Mouse (Mus musculus) gastrocnemius, postnatal 36 days (tissue): ENCODE data around the gene Rhox2h. TPM values are rescaled to one million over a fixed set of nuclear protein-coding genes. Genes with fewer than 3 reads are reported as not detected.
"Not testable (repeated sequence)": the region's sequence is repeated elsewhere in the genome, so short reads cannot be mapped to it uniquely, and the experiment has no call there.

Experiments
- DNase-seq, 2 experiments: peaks; one replicate each; pipeline ENCODE4 v3.0.0; 2022
- intact Hi-C: fragments of 180-260 bp; cut with DNase I; formaldehyde crosslinking; loops from one replicate; pipeline ENCODE4 v1.15.1; 2025
- long read RNA-seq, 2 experiments: library from polyadenylated mRNA; stranded (forward); transcript quantifications; one replicate each; pipeline ENCODE4 v2.0.0; 2021
- total RNA-seq, 2 experiments: library from RNA; stranded (reverse); gene quantifications; 2 replicates each; pipeline ENCODE4 v1.2.3; 2021

The Rhox2h gene
- total RNA-seq, result not detected
- long read RNA-seq, experiment 1, result 0 reads
- long read RNA-seq, experiment 2, result 0 reads

GRCm38 (mm10) chrX:37673177-37673576 is at the start of gene Rhox2h:
Rhox2h (minus strand) TSS chrX:37673277.
- intact Hi-C loops, DNase-seq: not testable (repeated sequence)

- intact Hi-C loops, result no loop called here
- no peak for DNase-seq
Observed at GRCm38 (mm10) chrX:37701821-37702387, 28.8 kb upstream of the Rhox2h start.

GRCm38 (mm10) chrX:37692261-37692660 is 19.2 kb upstream of the Rhox2h start:
- intact Hi-C loops, result no loop called here

GRCm38 (mm10) chrX:37683031-37683715 is 10.1 kb upstream of the Rhox2h start:
- intact Hi-C loops, result no loop called here
- DNase-seq, result no peak

More at GRCm38 (mm10) chrX:37692261-37692660, 19.2 kb upstream of the Rhox2h start:
- DNase-seq, result no peak

- DNase-seq, intact Hi-C loops: not testable (repeated sequence)
Observed at GRCm38 (mm10) chrX:37668664-37669063, 4.4 kb downstream of the Rhox2h start, which contains the start of gene Rhox3h. Rhox3h (minus strand) TSS chrX:37668764.

GRCm38 (mm10) chrX:37651227-37651626 is 21.9 kb downstream of the Rhox2h start, which contains the start of gene Rhox4g:
Rhox4g (minus strand) TSS chrX:37651327.
- DNase-seq, intact Hi-C loops: not testable (repeated sequence)

GRCm38 (mm10) chrX:37643370-37643769 is 29.7 kb downstream of the Rhox2h start, which contains the start of gene Rhox2g:
Rhox2g (minus strand) TSS chrX:37643470.
- DNase-seq, intact Hi-C loops: not testable (repeated sequence)

- DNase-seq, intact Hi-C loops: not testable (repeated sequence)
Observed at GRCm38 (mm10) chrX:37628512-37628911, 44.6 kb downstream of the Rhox2h start, which contains the start of gene Rhox3g. Rhox3g (minus strand) TSS chrX:37628612.

Other genes starting within 250 kb of the Rhox2h start
- gene Rhox4b, start 240.8 kb downstream of the Rhox2h start, total RNA-seq, result not detected
- gene Rhox2c, start 219.6 kb downstream of the Rhox2h start, total RNA-seq, result not detected
- not detected for gene Rhox3c, start 214.7 kb downstream of the Rhox2h start, total RNA-seq
- not detected for gene Rhox4c, start 192.9 kb downstream of the Rhox2h start, total RNA-seq
- gene Rhox2d, start 179.8 kb downstream of the Rhox2h start, total RNA-seq, result not detected
- not detected for gene Rhox4d, start 158.9 kb downstream of the Rhox2h start, total RNA-seq
- gene Rhox2e, start 142.8 kb downstream of the Rhox2h start, total RNA-seq, result not detected
- under 1 TPM in 1 of 2 experiments, not detected in 1; 0.76 TPM for gene Rhox3e, start 131.3 kb downstream of the Rhox2h start, total RNA-seq
- gene Rhox4e, start 115.9 kb downstream of the Rhox2h start, total RNA-seq, result not detected
- gene Rhox2f, start 101.9 kb downstream of the Rhox2h start, total RNA-seq, result not detected
- not detected for gene Rhox3f, start 92.3 kb downstream of the Rhox2h start, total RNA-seq
- not detected for gene Rhox4f, start 65.6 kb downstream of the Rhox2h start, total RNA-seq
- gene Rhox3g, start 44.7 kb downstream of the Rhox2h start, total RNA-seq, result not detected
- gene Rhox2g, start 29.8 kb downstream of the Rhox2h start, total RNA-seq, result not detected
- not detected for gene Rhox4g, start 21.9 kb downstream of the Rhox2h start, total RNA-seq
- gene Rhox3h, start 4.5 kb downstream of the Rhox2h start, total RNA-seq, result not detected
- gene Rhox5, start 131.6 kb upstream of the Rhox2h start, total RNA-seq, result not detected
- gene Rhox6, start 153.6 kb upstream of the Rhox2h start, total RNA-seq, result not detected
- not detected for gene Rhox7a, start 158.4 kb upstream of the Rhox2h start, total RNA-seq
- gene Rhox8, start 205.7 kb upstream of the Rhox2h start, total RNA-seq, result not detected
- not detected for gene Rhox7b, start 224.0 kb upstream of the Rhox2h start, total RNA-seq
- gene Rhox9, start 228.5 kb upstream of the Rhox2h start, total RNA-seq, result not detected